Mouse (Mus musculus) spleen, postnatal 36 days (tissue): Measurements from ENCODE around the gene Abca4.

Source experiments
- DNase-seq, 2 experiments: peaks; one replicate each; pipeline ENCODE4 v3.0.0; 2022; ENCODE audit warnings: low spot score in 2 of 2, mixed read lengths in 1 of 2

The Abca4 gene

GRCm38 (mm10) chr3:122170621-122171309 lies 126.5 kb downstream of the Abca4 start:
- no peak for DNase-seq

GRCm38 (mm10) chr3:122173526-122174150 lies 129.4 kb downstream of the Abca4 start:
- DNase-seq: no peak

- no peak for DNase-seq
Measured at GRCm38 (mm10) chr3:122176018-122176417, 131.8 kb downstream of the Abca4 start.

GRCm38 (mm10) chr3:122176706-122177390 lies 132.6 kb downstream of the Abca4 start:
- no peak for DNase-seq

GRCm38 (mm10) chr3:122184109-122184508 lies 139.9 kb downstream of the Abca4 start:
- no peak for DNase-seq

GRCm38 (mm10) chr3:122186975-122187374 lies 142.7 kb downstream of the Abca4 start:
- no peak for DNase-seq

- no peak for DNase-seq
Measured at GRCm38 (mm10) chr3:122196621-122197298, 152.5 kb downstream of the Abca4 start.

- no peak for DNase-seq
Measured at GRCm38 (mm10) chr3:122198532-122198931, 154.3 kb downstream of the Abca4 start.

- peak; percentile 3 to 13 for DNase-seq
Measured at GRCm38 (mm10) chr3:122198966-122199381, 154.7 kb downstream of the Abca4 start.

GRCm38 (mm10) chr3:122199600-122199999 lies 155.4 kb downstream of the Abca4 start:
- DNase-seq: no peak

GRCm38 (mm10) chr3:122200017-122200416 lies 155.8 kb downstream of the Abca4 start:
- no peak for DNase-seq

GRCm38 (mm10) chr3:122200447-122200846 lies 156.2 kb downstream of the Abca4 start:
- DNase-seq: no peak

GRCm38 (mm10) chr3:122202307-122202732 lies 158.1 kb downstream of the Abca4 start:
- DNase-seq: peak; percentile 3 to 9

GRCm38 (mm10) chr3:122203675-122204329 lies 159.6 kb downstream of the Abca4 start:
- no peak for DNase-seq

- no peak for DNase-seq
Measured at GRCm38 (mm10) chr3:122205753-122206152, 161.5 kb downstream of the Abca4 start.

- DNase-seq: no peak
Measured at GRCm38 (mm10) chr3:122206279-122207070, 162.2 kb downstream of the Abca4 start.

GRCm38 (mm10) chr3:122207766-122208165 lies 163.5 kb downstream of the Abca4 start:
- DNase-seq: no peak

- DNase-seq: no peak
Measured at GRCm38 (mm10) chr3:122208296-122209225, 164.3 kb downstream of the Abca4 start.

GRCm38 (mm10) chr3:122209511-122209910 lies 165.3 kb downstream of the Abca4 start:
- DNase-seq: no peak

GRCm38 (mm10) chr3:122210434-122210833 lies 166.2 kb downstream of the Abca4 start:
- no peak for DNase-seq
